Mouse (Mus musculus) layer of hippocampus, postnatal 10 days (tissue): ENCODE data around the gene Zfp609. TPM values are rescaled to one million over a fixed set of nuclear protein-coding genes. Genes with fewer than 3 reads are reported as not detected.
A peak's percentile ranks its signal among the peaks of the same experiment; 100 is the strongest.

Experiments
- DNase-seq, 2 experiments: peaks; one replicate each; pipeline ENCODE4 v3.0.0; 2021; ENCODE audit warnings: low spot score in 2 of 2
- long read RNA-seq: library from polyadenylated mRNA; stranded (forward); transcript quantifications from one replicate; pipeline ENCODE4 v2.0.0, GENCODE M21; 2023
- total RNA-seq, 2 experiments: library from RNA; stranded (reverse); gene quantifications; 2 replicates each; pipeline ENCODE4 v1.2.3; 2021

Zfp609 gene
- total RNA-seq, result 10 to 100 TPM; 49.1 to 51.0 TPM
- long read RNA-seq, partial matches to known transcripts, result 0 of 3 reads
- long read RNA-seq, other reads (novel, unspliced or antisense), result 3 of 3 reads

- DNase-seq, result peak; percentile 99 to 100
Observed at GRCm38 (mm10) chr9:65827344-65828015, at the start of gene Zfp609. Gene Zfp609, minus strand, starts transcription at chr9:65827564.

- DNase-seq, result no peak
Observed at GRCm38 (mm10) chr9:65859656-65860055, 32.3 kb upstream of the Zfp609 start.

- DNase-seq, result no peak
Observed at GRCm38 (mm10) chr9:65850203-65850602, 22.8 kb upstream of the Zfp609 start.

- DNase-seq, result no peak
Observed at GRCm38 (mm10) chr9:65848154-65848553, 20.8 kb upstream of the Zfp609 start.

GRCm38 (mm10) chr9:65844421-65845165 lies 17.2 kb upstream of the Zfp609 start:
- peak; percentile 12 to 27 for DNase-seq

- no peak for DNase-seq
Observed at GRCm38 (mm10) chr9:65839841-65840240, 12.5 kb upstream of the Zfp609 start.

GRCm38 (mm10) chr9:65836916-65837315 lies 9.6 kb upstream of the Zfp609 start:
- DNase-seq, result no peak

GRCm38 (mm10) chr9:65834628-65835354 lies 7.4 kb upstream of the Zfp609 start:
- no peak for DNase-seq

- DNase-seq, result no peak
Observed at GRCm38 (mm10) chr9:65833640-65834039, 6.3 kb upstream of the Zfp609 start.

GRCm38 (mm10) chr9:65833230-65833629 lies 5.9 kb upstream of the Zfp609 start:
- no peak for DNase-seq

- DNase-seq, result no peak
Observed at GRCm38 (mm10) chr9:65832041-65832440, 4.7 kb upstream of the Zfp609 start.

GRCm38 (mm10) chr9:65831164-65831563 lies 3.8 kb upstream of the Zfp609 start:
- DNase-seq, result no peak

GRCm38 (mm10) chr9:65830255-65830654 lies 2.9 kb upstream of the Zfp609 start:
- DNase-seq, result no peak

- DNase-seq, result no peak
Observed at GRCm38 (mm10) chr9:65829410-65829809, 2.0 kb upstream of the Zfp609 start.

- DNase-seq, result no peak
Observed at GRCm38 (mm10) chr9:65828511-65828910, 1.1 kb upstream of the Zfp609 start.

GRCm38 (mm10) chr9:65828016-65828403 lies 646 bp upstream of the Zfp609 start:
- no peak for DNase-seq

GRCm38 (mm10) chr9:65826588-65827343 lies 598 bp downstream of the Zfp609 start:
- DNase-seq, result peak; percentile 46 to 47

- DNase-seq, result peak in 1 of 2 experiments; percentile 22
Observed at GRCm38 (mm10) chr9:65826226-65826587, 1.2 kb downstream of the Zfp609 start.

- DNase-seq, result no peak
Observed at GRCm38 (mm10) chr9:65823716-65824462, 3.5 kb downstream of the Zfp609 start.

GRCm38 (mm10) chr9:65822011-65822410 lies 5.4 kb downstream of the Zfp609 start:
- no peak for DNase-seq
